In genomic region chr3:95159987-95160963, GRCm38 (mm10) we compare ENCODE assay signal across 8 mouse cellular contexts. TPM values are rescaled to one million over a fixed set of nuclear protein-coding genes. Genes with fewer than 3 reads are reported as not detected.
DNase-seq lines count a peak whose midpoint lies in the region; ATAC-seq lines count a peak whose summit lies in the region.

Gene Sema6c, plus strand, starts transcription at chr3:95160457.

- under 1% methylated on average over 64 of the region's 66 CpGs for WGBS in heart, embryonic 14.5 days
- under 1% methylated on average over 66 of the region's 66 CpGs for WGBS in liver, embryonic 13.5 days (ENCODE audit: insufficient replicate concordance)
- WGBS in stomach, embryonic 16.5 days: under 1% methylated on average over 66 of the region's 66 CpGs

- H3K4me1 ChIP-seq in heart, embryonic 14.5 days (ENCODE audit: control insufficient read depth in 2 of 2, insufficient read depth in 2 of 2, low read length in 2 of 2): peaks cover 20 to 39% of the 10 kb centered on the region in 2 experiments
- peaks cover 32% of the 10 kb centered on the region for H3K4me1 ChIP-seq in liver, embryonic 13.5 days (replicated peaks)
- peaks cover 32% of the 10 kb centered on the region for H3K4me1 ChIP-seq in stomach, embryonic 16.5 days (ENCODE audit: control insufficient read depth, insufficient read depth, low read length)

- H3K9ac ChIP-seq in heart, embryonic 14.5 days (ENCODE audit: low read length): peak within 1 kb of the TSS; percentile 80
- H3K9ac ChIP-seq in liver, embryonic 13.5 days: peak within 1 kb of the TSS; percentile 67
- H3K9ac ChIP-seq in stomach, embryonic 16.5 days (ENCODE audit: low read length): peak within 1 kb of the TSS; percentile 81

- H3K27ac ChIP-seq in heart, embryonic 14.5 days (replicated peaks in 1 of 2; ENCODE audit: control insufficient read depth in 1 of 2, insufficient read depth in 1 of 2, low read depth in 2 of 2, low read length in 2 of 2): no peak within 1 kb of the TSS
- no peak within 1 kb of the TSS for H3K27ac ChIP-seq in liver, embryonic 13.5 days
- H3K27ac ChIP-seq in stomach, embryonic 16.5 days (ENCODE audit: low read length): peak within 1 kb of the TSS; percentile 49

- H3K27me3 ChIP-seq in heart, embryonic 14.5 days (ENCODE audit: control insufficient read depth, insufficient read depth, low read length): no peaks in the 10 kb centered on the region; the same call in 1 of the 2 replicates
- H3K27me3 ChIP-seq in liver, embryonic 13.5 days: peaks cover 54% of the 10 kb centered on the region
- no peaks in the 10 kb centered on the region for H3K27me3 ChIP-seq in stomach, embryonic 16.5 days (ENCODE audit: control insufficient read depth, insufficient read depth, low read length)

- H3K4me2 ChIP-seq in heart, embryonic 14.5 days (ENCODE audit: low read length): peak within 1 kb of the TSS; percentile 98
- H3K4me2 ChIP-seq in liver, embryonic 13.5 days: peak within 1 kb of the TSS; percentile 95
- H3K4me2 ChIP-seq in stomach, embryonic 16.5 days (ENCODE audit: low read depth, low read length): peak within 1 kb of the TSS; percentile 86

- no peaks in the 10 kb centered on the region for H3K36me3 ChIP-seq in heart, embryonic 14.5 days (ENCODE audit: control insufficient read depth, insufficient read depth, low read length)
- no peaks in the 10 kb centered on the region for H3K36me3 ChIP-seq in liver, embryonic 13.5 days
- H3K36me3 ChIP-seq in stomach, embryonic 16.5 days (ENCODE audit: control insufficient read depth, insufficient read depth, low read length): no peaks in the 10 kb centered on the region

- DNase-seq in CD4-positive helper T cell, adult 2 months (ENCODE audit: low read depth, low spot score): peak; percentile 91
- peak; percentile 84 for DNase-seq in brain, embryonic 18.5 days (ENCODE audit: low read depth, low spot score)
- peak; percentile 93 for DNase-seq in kidney, postnatal 14 days
- DNase-seq in liver, embryonic 13.5 days: peak; percentile 83
- DNase-seq in neural tube, embryonic 10.5 days (ENCODE audit: extremely low spot score, low spot score): peak; percentile 86

- no peaks in the 10 kb centered on the region for H3K9me3 ChIP-seq in heart, embryonic 14.5 days (ENCODE audit: control insufficient read depth, low read length)
- H3K9me3 ChIP-seq in liver, embryonic 13.5 days (replicated peaks): no peaks in the 10 kb centered on the region
- no peaks in the 10 kb centered on the region for H3K9me3 ChIP-seq in stomach, embryonic 16.5 days (replicated peaks; ENCODE audit: control insufficient read depth, low read length)

- peak within 1 kb of the TSS; percentile 78 to 85 for H3K4me3 ChIP-seq in heart, embryonic 14.5 days (ENCODE audit: control insufficient read depth in 1 of 2, insufficient read depth in 1 of 2, low read depth in 1 of 2, low read length in 2 of 2)
- H3K4me3 ChIP-seq in liver, embryonic 13.5 days (replicated peaks): peak within 1 kb of the TSS; percentile 68
- peak within 1 kb of the TSS; percentile 79 for H3K4me3 ChIP-seq in stomach, embryonic 16.5 days (replicated peaks; ENCODE audit: low read length)

- peak; percentile 98 for ATAC-seq in erythroid progenitor cell, adult 5-6 weeks (replicated peaks; ENCODE audit: low FRiP score, poor library complexity, severe bottlenecking)
- ATAC-seq in heart, embryonic 14.5 days (ENCODE audit: insufficient number of reproducible peaks, insufficient read depth, low FRiP score, low read depth): peak; percentile 94
- ATAC-seq in liver, embryonic 13.5 days (ENCODE audit: low read depth): peak; percentile 98
- peak; percentile 94 for ATAC-seq in stomach, embryonic 16.5 days (ENCODE audit: insufficient read depth, low FRiP score)

RNA-seq across cellular contexts. Expression of gene Sema6c, which starts in this region (rescaled TPM):
- total RNA-seq in erythroid progenitor cell, adult 5-6 weeks (2015; ENCODE audit: low replicate concordance): not detected in 2 replicates
- total RNA-seq in erythroid progenitor cell, adult 5-6 weeks (2017; ENCODE audit: low replicate concordance): not detected in 2 replicates
- polyA plus RNA-seq in heart, embryonic 14.5 days (2014; fragmentation: Nextera tagmentation; extraction: Ambion mirVana): 3.2 and 5.8 TPM in 2 replicates
- polyA plus RNA-seq in liver, embryonic 13.5 days (2015; fragmentation: Nextera tagmentation; extraction: Ambion mirVana): 0.35 and 0.36 TPM in 2 replicates
- 1.5 and 2.6 TPM in 2 replicates for polyA plus RNA-seq in stomach, embryonic 16.5 days (2015; fragmentation: Nextera tagmentation; extraction: Ambion mirVana)

Comparison
In these comparisons a context has a peak if more than half of its experiments do, and no peak if none do; other contexts are left out.
1. Peak in ATAC-seq in erythroid progenitor cell, adult 5-6 weeks; RNA of the gene not detected or under 1 TPM.
2. Peak in DNase-seq, ATAC-seq, H3K4me3 ChIP-seq, H3K9ac ChIP-seq and H3K4me2 ChIP-seq in liver, embryonic 13.5 days; RNA of the gene not detected or under 1 TPM.